Comparison of ENCODE assay signal across 15 mouse cellular contexts in genomic region chr10:60205601-60206241, GRCm38 (mm10). TPM values are rescaled to one million over a fixed set of nuclear protein-coding genes. Genes with fewer than 3 reads are reported as not detected.
DNase-seq lines count a peak whose midpoint lies in the region; ATAC-seq and TF ChIP-seq lines count a peak whose summit lies in the region.
"Had no signal": no experiment of that assay in that cellular context is flagged by ENCODE, and none has a peak within 500 bp of the region (broad histone marks: within the 10 kb centered on the region; RNA-seq: fewer than 3 reads in every experiment).

No protein-coding gene starts in this region.

- WGBS in heart, embryonic 10.5 days: 42% methylated on average over 9 of the region's 9 CpGs
- WGBS in heart, embryonic 15.5 days: 27% methylated on average over 9 of the region's 9 CpGs

- no peaks in the 10 kb centered on the region for H3K27me3 ChIP-seq in heart, embryonic 10.5 days (ENCODE audit: insufficient read depth, poor library complexity, severe bottlenecking)
- no peaks in the 10 kb centered on the region for H3K27me3 ChIP-seq in testis, adult 2 months (ENCODE audit: control insufficient read depth, insufficient read depth, low read length)
- H3K27me3 ChIP-seq in heart, embryonic 15.5 days: no peaks in the 10 kb centered on the region
- H3K27me3 ChIP-seq: hindbrain, embryonic 12.5 days; stomach, embryonic 15.5 days had no signal

- H3K9me3 ChIP-seq in heart, embryonic 10.5 days: no peaks in the 10 kb centered on the region
- H3K9me3 ChIP-seq in heart, embryonic 15.5 days (replicated peaks): no peaks in the 10 kb centered on the region
- H3K9me3 ChIP-seq: hindbrain, embryonic 12.5 days; stomach, embryonic 15.5 days had no signal

- DNase-seq in heart, embryonic 10.5 days (ENCODE audit: low spot score): no peak
- DNase-seq in heart, adult 9 months (ENCODE audit: low spot score in 2 of 2): no peak
- DNase-seq in testis, postnatal 14 days (ENCODE audit: low spot score): no peak
- no peak for DNase-seq in layer of hippocampus, postnatal 14 days (ENCODE audit: low spot score in 2 of 2)
- DNase-seq: forebrain, postnatal 0 days; gastrocnemius, postnatal 14 days; kidney, postnatal 10 days; right cerebral cortex, postnatal 25 days; thymus, postnatal 36 days had no signal

- no peaks in the 10 kb centered on the region for H3K36me3 ChIP-seq in heart, embryonic 10.5 days
- H3K36me3 ChIP-seq in testis, adult 2 months (ENCODE audit: control insufficient read depth, insufficient read depth, low read length): no peaks in the 10 kb centered on the region
- H3K36me3 ChIP-seq in heart, embryonic 15.5 days: no peaks in the 10 kb centered on the region
- H3K36me3 ChIP-seq: hindbrain, embryonic 12.5 days; stomach, embryonic 15.5 days had no signal

- no peak overlapping the region for H3K9ac ChIP-seq in heart, embryonic 15.5 days
- H3K9ac ChIP-seq: forebrain, postnatal 0 days; hindbrain, embryonic 12.5 days; stomach, embryonic 15.5 days had no signal

- H3K4me1 ChIP-seq in heart, embryonic 10.5 days: peaks cover 35% of the 10 kb centered on the region
- H3K4me1 ChIP-seq in testis, adult 2 months (ENCODE audit: control insufficient read depth, insufficient read depth, low read length): no peaks in the 10 kb centered on the region
- H3K4me1 ChIP-seq in heart, embryonic 15.5 days (replicated peaks): peaks cover 40% of the 10 kb centered on the region

- no peak for TF ChIP-seq POLR2A in testis, adult 2 months (IDR thresholded peaks at IDR 0.05; ENCODE audit: control insufficient read depth, low read depth, low read length)

- H3K27ac ChIP-seq in heart, embryonic 10.5 days: peak overlapping the region; percentile 67
- 0 out of 2 replicates have a peak overlapping the region, but pooled peaks have one; percentile 10 for H3K27ac ChIP-seq in testis, adult 2 months (ENCODE audit: control insufficient read depth, insufficient read depth, low read depth, low read length)
- peak overlapping the region; percentile 78 for H3K27ac ChIP-seq in heart, embryonic 15.5 days
- H3K27ac ChIP-seq: hindbrain, embryonic 12.5 days; stomach, embryonic 15.5 days had no signal

- ATAC-seq in heart, embryonic 15.5 days (replicated peaks; ENCODE audit: insufficient number of reproducible peaks, insufficient read depth, low FRiP score, low read depth): no peak
- ATAC-seq in monocyte, adult 5-6 weeks (replicated peaks; ENCODE audit: insufficient number of reproducible peaks, low FRiP score, low TSS enrichment, poor library complexity, severe bottlenecking): no peak
- ATAC-seq: forebrain, postnatal 0 days; intestine, embryonic 16.5 days had no signal

- H3K4me2 ChIP-seq in heart, embryonic 15.5 days: no peak overlapping the region
- H3K4me2 ChIP-seq: hindbrain, embryonic 12.5 days; stomach, embryonic 15.5 days had no signal

- no peak for TF ChIP-seq CTCF in testis, adult 2 months (IDR thresholded peaks at IDR 0.05; ENCODE audit: control insufficient read depth, insufficient read depth, insufficient replicate concordance, low read depth, low read length)

- H3K4me3 ChIP-seq in heart, embryonic 10.5 days: no peak overlapping the region
- H3K4me3 ChIP-seq in testis, adult 2 months (ENCODE audit: control insufficient read depth, low read depth, low read length): no peak overlapping the region
- no peak overlapping the region for H3K4me3 ChIP-seq in heart, embryonic 15.5 days
- H3K4me3 ChIP-seq: hindbrain, embryonic 12.5 days; stomach, embryonic 15.5 days had no signal

RNA-seq across cellular contexts. Expression of gene Chst3, which starts 13.3 kb away (rescaled TPM):
- polyA plus RNA-seq in heart, embryonic 10.5 days (2016; fragmentation: Nextera tagmentation; extraction: Ambion mirVana): 0.51 and 0.89 TPM in 2 replicates
- 0.34 and 0.52 TPM in 2 replicates for polyA plus RNA-seq in testis, adult 2 months (2012; rRNA removed)
- polyA plus RNA-seq in heart, embryonic 15.5 days (2015; fragmentation: Nextera tagmentation; extraction: Ambion mirVana): 0.62 and 1.0 TPM in 2 replicates
- 6.9 to 10.5 TPM (median 8.1 TPM) in 3 replicates for total RNA-seq in monocyte, adult 5-6 weeks (2017)
- 1 to 10 TPM; 3.8 to 4.1 TPM for total RNA-seq in layer of hippocampus, postnatal 14 days (2021)

Comparison
In these comparisons a context has a peak if more than half of its experiments do, and no peak if none do; other contexts are left out.
1. H3K27ac ChIP-seq: peak in every context shown above with its lines; median percentile 78 in heart, embryonic 15.5 days; 67 in heart, embryonic 10.5 days; 10 in testis, adult 2 months.